Mouse (Mus musculus) midbrain, postnatal 0 days (tissue): ENCODE results near the gene B3gnt2. TPM values are rescaled to one million over a fixed set of nuclear protein-coding genes. Genes with fewer than 3 reads are reported as not detected.

ENCODE experiments used
- ATAC-seq: fragments of 200-750 bp; cut with Nextera tagmentation; 2 replicates; pipeline ENCODE4 v1.8.0; 2017; ENCODE audit warnings: moderate number of reproducible peaks, mild to moderate bottlenecking, moderate TSS enrichment, moderate library complexity; ENCODE audit not compliant: low FRiP score
- DNase-seq: peaks from one replicate; pipeline ENCODE4 v3.0.0-alpha.2; 2015; ENCODE audit warnings: low spot score
- H3K27ac ChIP-seq: fragments of 300-500 bp; sonication (generic); 2 replicates; pipeline ENCODE4 v1.5.1; 2014; ENCODE audit warnings: low read depth, mild to moderate bottlenecking, low read length, mixed read lengths
- H3K27me3 ChIP-seq: fragments of 300-500 bp; sonication (generic); 2 replicates; pipeline ENCODE4 v1.6.1; 2014; ENCODE audit warnings: low read length, control low read depth, mixed read lengths; ENCODE audit not compliant: insufficient read depth
- H3K36me3 ChIP-seq: fragments of 300-500 bp; sonication (generic); 2 replicates; pipeline ENCODE4 v1.6.1; 2014; ENCODE audit warnings: low read length, control low read depth, mixed read lengths; ENCODE audit not compliant: insufficient read depth
- H3K4me1 ChIP-seq: fragments of 300-500 bp; sonication (generic); 2 replicates; pipeline ENCODE4 v1.6.1; 2014; ENCODE audit warnings: mild to moderate bottlenecking, control low read depth, antibody characterized with exemption, low read length, mixed read lengths; ENCODE audit not compliant: insufficient read depth
- H3K4me2 ChIP-seq: fragments of 300-500 bp; sonication (generic); 2 replicates; pipeline ENCODE4 v1.6.1; 2014; ENCODE audit warnings: low read depth, mild to moderate bottlenecking, low read length, mixed read lengths; ENCODE audit not compliant: poor library complexity, severe bottlenecking
- H3K4me3 ChIP-seq: fragments of 300-500 bp; sonication (generic); 2 replicates; pipeline ENCODE4 v1.5.1; 2014; ENCODE audit warnings: low read depth, mild to moderate bottlenecking, low read length, moderate library complexity
- H3K9ac ChIP-seq: fragments of 300-500 bp; sonication (generic); replicated peaks from 2 replicates; pipeline ENCODE4 v1.6.1; 2014; ENCODE audit warnings: mild to moderate bottlenecking, low read length, moderate library complexity, mixed read lengths; ENCODE audit not compliant: poor library complexity, severe bottlenecking
- H3K9me3 ChIP-seq: fragments of 300-500 bp; sonication (generic); 2 replicates; pipeline ENCODE4 v1.6.1; 2016; ENCODE audit warnings: low read length, control low read depth
- CTCF ChIP-seq: IDR thresholded peaks from 2 replicates; pipeline ENCODE4 v1.5.1; 2016; ENCODE audit warnings: antibody characterized with exemption, mild to moderate bottlenecking
- WGBS: fragments of 180-500 bp; shearing (Covaris S2); extraction: QIAGEN DNeasy Blood & Tissue Kit; methylation state at CpG from one replicate; pipeline ENCODE4 v1.1.7; 2014; 5-methylcytosine and 5-hydroxymethylcytosine counted together
- polyA plus RNA-seq: library from polyadenylated mRNA; unstranded; fragments of >200 nt; fragmentation: Nextera tagmentation; extraction: Ambion mirVana; gene quantifications from 2 replicates; pipeline ENCODE4 v1.2.1, GENCODE M21; 2015
- total RNA-seq: library from RNA; depleted of rRNA; stranded (reverse); fragments of >200 nt; gene quantifications from 2 replicates; pipeline ENCODE4 v1.2.3, GENCODE M21; 2014

B3gnt2 gene
- total and polyA plus RNA-seq, 2 experiments from 2014 or later, result 2.0 to 6.2 TPM

GRCm38 (mm10) chr11:22846960-22847731, 13.6 kb downstream of the B3gnt2 start:
- H3K9ac ChIP-seq, result no peak overlapping the region
- ATAC-seq (no peak), DNase-seq (no peak)
- H3K9me3 ChIP-seq, result no peaks in the 10 kb centered on the region
- no peak overlapping the region for H3K4me2 ChIP-seq
- no peak for TF ChIP-seq CTCF
- H3K36me3 ChIP-seq, result no peaks in the 10 kb centered on the region
- no peaks in the 10 kb centered on the region for H3K27me3 ChIP-seq
- no peak overlapping the region for H3K4me3 ChIP-seq
- H3K27ac ChIP-seq, result no peak overlapping the region
- H3K4me1 ChIP-seq, result no peaks in the 10 kb centered on the region
- 70% methylated on average over 8 of the region's 8 CpGs for WGBS

GRCm38 (mm10) chr11:22846093-22846835, 14.5 kb downstream of the B3gnt2 start:
- ATAC-seq (no peak), DNase-seq (no peak)
- H3K27me3 ChIP-seq, result no peaks in the 10 kb centered on the region
- no peaks in the 10 kb centered on the region for H3K9me3 ChIP-seq
- WGBS, result 63% methylated on average over 6 of the region's 6 CpGs
- no peak overlapping the region for H3K9ac ChIP-seq
- H3K36me3 ChIP-seq, result no peaks in the 10 kb centered on the region
- no peak overlapping the region for H3K4me3 ChIP-seq
- H3K4me2 ChIP-seq, result no peak overlapping the region
- H3K4me1 ChIP-seq, result no peaks in the 10 kb centered on the region
- no peak overlapping the region for H3K27ac ChIP-seq
- no peak for TF ChIP-seq CTCF

- no peak for DNase-seq
- no peak overlapping the region for H3K9ac ChIP-seq
Observed at GRCm38 (mm10) chr11:22844754-22845718, 15.7 kb downstream of the B3gnt2 start.

GRCm38 (mm10) chr11:22839456-22839855, 21.3 kb downstream of the B3gnt2 start:
- no peak for ATAC-seq
- Histone ChIP-seq H3K9ac (no peak overlapping the region), H3K4me3 (no peak overlapping the region), H3K9me3 (no peaks in the 10 kb centered on the region), H3K4me1 (no peaks in the 10 kb centered on the region), H3K36me3 (no peaks in the 10 kb centered on the region), H3K4me2 (no peak overlapping the region), H3K27ac (no peak overlapping the region), H3K27me3 (no peaks in the 10 kb centered on the region)
- 70% methylated on average over 3 of the region's 3 CpGs for WGBS
- DNase-seq, result no peak
- TF ChIP-seq CTCF, result no peak

More at GRCm38 (mm10) chr11:22844754-22845718, 15.7 kb downstream of the B3gnt2 start:
- ATAC-seq, result no peak
- Histone ChIP-seq H3K27me3 (no peaks in the 10 kb centered on the region), H3K36me3 (no peaks in the 10 kb centered on the region), H3K9me3 (no peaks in the 10 kb centered on the region), H3K4me1 (no peaks in the 10 kb centered on the region), H3K4me2 (no peak overlapping the region), H3K4me3 (no peak overlapping the region), H3K27ac (no peak overlapping the region)
- TF ChIP-seq CTCF, result no peak
- 87% methylated on average over 4 of the region's 4 CpGs for WGBS

GRCm38 (mm10) chr11:22838361-22838760, 22.4 kb downstream of the B3gnt2 start:
- Histone ChIP-seq H3K36me3 (no peaks in the 10 kb centered on the region), H3K27me3 (no peaks in the 10 kb centered on the region), H3K9ac (no peak overlapping the region), H3K4me2 (no peak overlapping the region), H3K9me3 (no peaks in the 10 kb centered on the region), H3K4me1 (no peaks in the 10 kb centered on the region), H3K27ac (no peak overlapping the region), H3K4me3 (no peak overlapping the region)
- no peak for DNase-seq
- 46% methylated on average over 1 of the region's 1 CpGs for WGBS
- ATAC-seq, result no peak
- no peak for TF ChIP-seq CTCF
